Mouse (Mus musculus): ENCODE measurements around the gene Trmt13.

DNA sequence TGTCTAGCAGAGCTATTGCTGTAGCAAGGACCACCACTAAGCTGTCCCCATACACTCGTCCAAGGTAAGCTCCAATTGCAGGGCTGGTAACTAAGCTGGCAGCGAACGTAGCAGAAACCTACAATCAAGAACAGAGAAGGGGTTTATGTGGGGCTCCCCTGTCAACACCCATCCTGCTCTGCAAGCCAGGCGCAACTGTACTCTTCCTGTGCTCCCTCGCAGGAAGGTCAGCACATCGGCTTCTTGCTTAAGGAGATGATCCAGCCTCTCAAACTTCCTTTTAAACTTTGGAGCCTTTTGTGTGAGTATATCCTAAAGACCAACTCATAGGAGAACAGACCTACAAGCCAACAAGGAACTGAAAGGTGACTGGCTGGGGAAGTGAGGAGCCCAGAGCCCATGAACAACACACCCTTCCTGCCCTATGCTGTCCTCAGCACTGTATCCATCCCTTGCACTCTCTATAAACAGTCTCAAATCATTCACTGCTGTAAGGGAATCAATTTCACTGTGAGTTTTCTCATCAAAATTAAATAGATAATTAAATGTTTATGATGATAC, 27.5 kb upstream of the Trmt13 start:
- TF ChIP-seq CTCF (IDR thresholded peaks at IDR 0.05; ENCODE audit: low read depth) = no peak
- no peak for TF ChIP-seq EP300 (optimal IDR thresholded peaks at IDR 0.05)

Measured in stomach, postnatal 0 days (tissue).